Mouse (Mus musculus) heart, adult 2 months (tissue): ENCODE measurements around the gene Bglap.

ENCODE experiments used
- EP300 ChIP-seq: fragments of 200-500 bp; IDR thresholded peaks from 2 replicates; pipeline ENCODE4 v1.6.1; 2011; ENCODE audit warnings: low read depth, low read length, control low read depth; ENCODE audit not compliant: insufficient read depth
- POLR2A ChIP-seq: fragments of 200-500 bp; IDR thresholded peaks from 2 replicates; pipeline ENCODE4 v1.6.1; 2011; ENCODE audit warnings: mild to moderate bottlenecking, low read depth, low read length, control low read depth; ENCODE audit not compliant: insufficient read depth

DNA sequence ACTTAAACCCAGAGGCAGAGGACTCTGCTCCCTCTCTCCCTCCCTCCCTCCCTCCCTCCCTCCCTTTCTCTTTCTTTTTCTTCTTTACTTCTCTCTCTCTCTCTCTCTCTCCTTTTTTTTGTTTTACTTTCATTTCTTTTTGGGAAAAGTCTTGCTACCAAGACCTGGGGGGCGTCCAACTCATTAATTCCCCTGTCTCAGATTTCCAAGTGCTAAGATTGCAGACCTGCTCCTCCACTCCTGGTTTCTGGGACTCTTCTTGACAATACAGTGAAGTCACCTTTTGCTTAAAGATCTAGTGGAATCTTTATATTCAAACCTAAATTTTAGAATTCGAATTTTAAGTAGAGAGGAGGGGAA, 41.0 kb upstream of the Bglap start:
- no peak for TF ChIP-seq POLR2A
- TF ChIP-seq EP300, result no peak
